Mouse (Mus musculus): ENCODE results near the gene Farp2. TPM values are rescaled to one million over a fixed set of nuclear protein-coding genes. Genes with fewer than 3 reads are reported as not detected.

The Farp2 gene
- total RNA-seq, 2 experiments from 2014 or later: 9.4 to 10.8 TPM

DNA sequence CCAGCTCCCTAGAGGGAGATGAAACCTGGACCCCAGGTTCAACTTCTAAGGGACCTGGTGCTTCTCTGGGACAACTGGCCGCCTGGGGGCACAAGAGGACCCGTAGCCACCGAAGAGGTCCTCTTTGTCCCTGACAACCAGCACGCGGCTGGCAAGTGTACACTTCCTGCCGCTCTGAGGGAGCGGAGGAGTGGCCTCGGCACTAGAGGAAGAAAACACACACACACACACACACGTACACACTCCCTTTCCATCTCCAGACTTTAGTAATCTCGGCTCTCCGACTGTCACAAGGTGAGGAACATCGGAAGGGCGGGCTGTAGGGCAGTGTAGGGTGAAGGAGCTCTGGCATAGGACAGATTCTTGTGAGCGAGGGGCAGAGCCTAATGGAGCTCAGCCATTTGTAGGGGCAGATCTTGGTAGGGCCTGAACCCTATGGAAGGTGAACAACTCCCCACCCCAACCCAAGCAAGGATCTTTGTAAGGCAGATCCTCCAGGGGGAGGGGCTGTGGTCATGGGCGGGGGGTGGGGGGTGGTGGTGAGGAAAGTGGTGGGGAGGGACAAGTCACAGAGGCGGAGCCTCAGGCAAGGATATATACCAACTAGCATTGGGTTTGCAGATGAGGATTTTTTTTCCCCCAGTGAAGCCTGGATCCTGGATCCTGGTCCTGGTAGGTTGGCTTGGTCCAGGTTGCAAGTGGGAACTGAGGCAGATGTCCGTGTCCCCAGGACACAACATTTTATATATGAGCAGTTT is 157.1 kb downstream of the Farp2 start:
- intact Hi-C loops (cut with DNase I): no loop called here
- DNase-seq (ENCODE audit: extremely low spot score in 1 of 2, low spot score in 2 of 2): peak; percentile 57 to 91

DNA sequence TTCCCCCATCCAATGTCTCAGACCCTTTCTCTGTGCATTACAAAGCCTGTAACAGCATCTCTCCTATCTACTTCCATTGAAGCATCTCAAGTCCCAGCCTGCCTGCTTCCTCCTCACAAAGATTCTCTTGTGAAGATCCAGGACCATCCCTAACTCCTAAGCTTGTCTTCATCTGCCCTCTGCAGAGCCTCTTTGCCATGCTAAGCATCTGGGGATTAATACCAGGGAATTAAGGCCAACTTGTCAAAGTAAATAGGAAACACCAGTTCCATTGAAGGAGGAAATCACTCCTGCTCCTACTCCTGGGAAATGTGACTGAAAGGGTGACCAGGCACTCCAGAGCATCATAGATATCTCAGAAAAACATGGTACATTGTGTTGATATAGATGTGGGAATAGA is 158.1 kb downstream of the Farp2 start:
- no peak for DNase-seq (ENCODE audit: extremely low spot score in 1 of 2, low spot score in 2 of 2)
- intact Hi-C loops (cut with DNase I): no loop called here

Other genes with a start within 250 kb of the Farp2 start
- 10 to 100 TPM; 18.9 to 20.0 TPM for gene Mterf4, start 206.2 kb upstream of the Farp2 start, total RNA-seq (2021)
- 10 to 100 TPM; 89.0 to 98.1 TPM for gene Ppp1r7, start 169.2 kb upstream of the Farp2 start, total RNA-seq (2021)
- 1 to 10 TPM; 6.3 to 7.9 TPM for gene Pask, start 168.6 kb upstream of the Farp2 start, total RNA-seq (2021)
- gene Ano7, start 138.1 kb upstream of the Farp2 start, total RNA-seq (2021): under 1 TPM; 0.16 to 0.49 TPM
- gene Hdlbp, start 33.3 kb upstream of the Farp2 start, total RNA-seq (2021): 100 to 1,000 TPM; 146 to 151 TPM
- gene Stk25, start 146.6 kb downstream of the Farp2 start, total RNA-seq (2021): 100 to 1,000 TPM; 390 TPM
- 10 to 100 TPM; 25.0 to 26.6 TPM for gene Bok, start 173.6 kb downstream of the Farp2 start, total RNA-seq (2021)
- gene Atg4b, start 239.4 kb downstream of the Farp2 start, total RNA-seq (2021): 10 to 100 TPM; 70.2 to 87.6 TPM
- 10 to 100 TPM; 31.2 to 32.7 TPM for gene Thap4, start 242.8 kb downstream of the Farp2 start, total RNA-seq (2021)